Mouse (Mus musculus): ENCODE results near the gene Exoc2.

The Exoc2 gene

GRCm38 (mm10) chr13:30824903-30825302 lies 149.0 kb downstream of the Exoc2 start:
- no peak for DNase-seq (ENCODE audit: low spot score in 2 of 2)

DNA sequence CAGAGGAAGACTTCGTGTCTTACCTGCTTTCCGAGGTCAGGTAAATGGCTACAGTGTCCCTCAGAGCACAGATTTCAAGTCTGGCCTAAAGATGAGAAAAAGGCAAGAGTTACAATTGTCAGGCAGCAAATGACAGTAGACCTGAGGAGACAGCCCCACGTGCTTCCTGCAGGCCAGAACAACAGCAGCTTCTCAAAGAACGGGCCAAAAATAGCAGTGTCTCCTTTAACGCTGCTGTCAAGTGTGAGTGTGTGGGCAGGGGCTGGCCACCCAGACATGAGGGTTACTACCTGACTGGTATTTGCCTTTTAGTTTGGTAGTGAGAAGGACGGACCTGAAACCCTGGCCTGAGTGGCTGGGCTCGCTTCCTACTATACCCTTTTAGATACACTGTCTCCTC lies 153.3 kb downstream of the Exoc2 start:
- DNase-seq (ENCODE audit: low spot score in 2 of 2) = no peak

DNA sequence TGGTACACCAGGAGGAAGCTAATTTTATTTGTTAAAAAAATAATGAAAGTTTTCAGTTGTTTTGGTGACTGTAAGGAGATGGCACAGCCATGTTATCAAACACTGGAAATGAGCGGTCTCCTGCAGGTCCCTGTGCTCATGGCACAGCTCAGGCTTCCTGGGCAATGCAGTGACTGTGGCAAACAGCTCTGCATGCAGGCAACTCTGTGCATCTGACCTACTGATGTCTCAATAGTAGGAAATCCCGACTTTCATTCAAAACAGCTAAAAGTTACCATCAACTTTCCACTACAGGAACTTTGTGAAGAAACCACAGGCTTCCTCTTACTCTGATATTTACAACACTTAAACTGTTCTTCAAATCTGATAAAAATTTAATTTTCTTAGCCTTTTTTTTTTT lies 154.0 kb downstream of the Exoc2 start:
- no peak for DNase-seq (ENCODE audit: low spot score in 2 of 2)

- DNase-seq (ENCODE audit: low spot score in 2 of 2) = no peak
Observed at GRCm38 (mm10) chr13:30817436-30817835, 156.5 kb downstream of the Exoc2 start.

GRCm38 (mm10) chr13:30814256-30814655 lies 159.6 kb downstream of the Exoc2 start:
- no peak for DNase-seq (ENCODE audit: low spot score in 2 of 2)

- DNase-seq (ENCODE audit: low spot score in 2 of 2) = no peak
Observed at GRCm38 (mm10) chr13:30813464-30813863, 160.4 kb downstream of the Exoc2 start.

GRCm38 (mm10) chr13:30809240-30809639 lies 164.7 kb downstream of the Exoc2 start:
- no peak for DNase-seq (ENCODE audit: low spot score in 2 of 2)

- DNase-seq (ENCODE audit: low spot score in 2 of 2) = no peak
Observed at GRCm38 (mm10) chr13:30802336-30802955, 171.4 kb downstream of the Exoc2 start.

DNA sequence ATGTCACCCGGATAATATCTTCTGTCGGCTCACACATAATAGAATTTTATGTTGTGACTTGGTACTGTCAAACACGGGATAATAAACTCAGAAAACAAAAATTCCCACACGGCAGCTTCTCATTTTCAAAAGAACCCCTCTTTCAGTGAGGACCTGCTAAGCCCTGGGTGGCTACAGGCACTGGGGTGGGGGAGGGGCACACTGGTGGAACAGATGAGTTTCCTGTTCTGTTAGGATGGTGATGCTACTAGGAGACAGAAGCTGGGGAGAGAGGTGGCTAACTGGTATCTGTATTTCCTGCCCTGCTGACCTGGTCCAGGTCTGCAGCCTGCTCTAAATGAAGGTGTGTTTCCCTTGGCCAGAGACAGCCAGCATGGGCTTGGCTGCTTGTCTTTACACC lies 172.0 kb downstream of the Exoc2 start:
- DNase-seq (ENCODE audit: low spot score in 2 of 2) = no peak

DNA sequence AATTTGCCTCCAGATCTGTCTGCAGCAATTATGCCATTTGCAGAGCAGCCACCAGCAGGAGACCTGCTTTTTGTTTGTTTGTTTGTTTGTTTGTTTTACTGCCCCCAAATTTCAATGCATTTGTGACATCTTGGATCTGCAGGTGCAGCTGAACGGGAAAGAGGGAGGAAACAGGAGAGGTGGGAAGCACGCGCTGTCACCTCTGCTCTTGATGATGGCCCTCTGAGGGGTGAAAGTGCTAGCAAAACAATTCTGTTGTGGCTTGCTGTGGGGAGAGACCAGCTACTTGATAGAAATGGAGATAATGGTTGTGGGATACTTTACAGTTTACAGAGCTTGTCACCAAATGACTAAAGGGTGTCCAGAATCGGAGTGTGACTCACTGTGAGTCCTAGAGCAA lies 177.9 kb downstream of the Exoc2 start:
- DNase-seq (ENCODE audit: low spot score in 2 of 2) = no peak

DNA sequence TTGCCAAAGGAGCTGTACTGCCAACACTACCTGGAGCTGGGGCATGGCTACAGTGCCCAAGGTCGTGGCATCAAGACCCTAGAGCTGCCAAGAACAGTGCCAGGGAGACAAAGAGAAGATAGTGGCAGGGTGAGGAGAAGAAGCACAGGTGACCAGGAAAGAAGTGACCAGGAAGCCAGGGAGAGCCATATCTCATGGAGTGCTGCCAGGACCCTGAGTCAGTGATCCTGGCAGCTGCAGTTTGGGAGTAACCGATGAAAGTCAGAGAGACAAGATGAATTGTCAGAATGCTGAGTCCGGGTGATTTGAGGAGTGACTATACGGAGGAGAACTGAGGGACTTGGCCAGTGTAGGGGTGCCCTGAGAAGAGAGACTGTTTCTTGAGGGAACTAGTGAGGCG lies 180.3 kb downstream of the Exoc2 start:
- no peak for DNase-seq (ENCODE audit: low spot score in 2 of 2)

DNA sequence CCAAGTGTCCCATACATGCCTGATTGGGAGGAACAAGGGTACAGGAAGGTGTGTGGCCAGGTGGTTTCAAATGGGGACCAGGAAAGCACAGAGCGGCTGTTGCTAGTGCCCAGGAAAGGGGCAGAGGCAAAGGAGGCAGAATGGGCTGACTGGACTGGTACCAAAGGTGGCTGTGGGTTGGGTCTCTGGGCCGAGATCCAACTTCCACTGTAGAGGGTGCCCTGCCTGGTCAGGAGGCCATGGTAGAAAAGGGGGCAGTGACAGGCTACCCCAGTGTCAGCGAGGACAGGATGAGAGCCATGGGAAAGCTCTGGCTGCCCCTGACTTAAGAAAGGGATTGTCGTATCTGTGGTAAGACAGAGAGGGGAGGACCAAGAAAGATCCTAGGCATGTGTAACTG lies 180.7 kb downstream of the Exoc2 start:
- DNase-seq (ENCODE audit: low spot score in 2 of 2) = no peak

DNA sequence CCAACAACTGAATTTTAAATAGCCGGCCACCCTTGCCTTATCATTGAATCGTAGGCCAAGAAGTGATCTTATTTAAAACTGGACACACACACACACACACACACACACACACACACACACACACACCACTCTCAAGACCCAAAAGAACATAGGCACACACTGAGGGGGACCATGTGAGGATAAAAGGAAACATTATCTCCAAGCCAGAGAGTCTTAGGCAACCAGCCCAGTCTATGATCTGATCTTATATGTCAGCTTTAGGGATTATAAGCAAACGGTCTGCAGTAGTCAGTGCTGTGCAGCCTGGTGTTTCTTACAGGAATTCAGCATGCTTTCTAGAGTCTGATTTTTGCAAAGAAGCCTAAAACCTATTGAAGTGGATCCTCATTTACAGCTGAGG lies 181.2 kb downstream of the Exoc2 start:
- DNase-seq (ENCODE audit: low spot score in 2 of 2) = no peak

- no peak for DNase-seq (ENCODE audit: low spot score in 2 of 2)
Observed at GRCm38 (mm10) chr13:30792308-30792707, 181.6 kb downstream of the Exoc2 start.

DNA sequence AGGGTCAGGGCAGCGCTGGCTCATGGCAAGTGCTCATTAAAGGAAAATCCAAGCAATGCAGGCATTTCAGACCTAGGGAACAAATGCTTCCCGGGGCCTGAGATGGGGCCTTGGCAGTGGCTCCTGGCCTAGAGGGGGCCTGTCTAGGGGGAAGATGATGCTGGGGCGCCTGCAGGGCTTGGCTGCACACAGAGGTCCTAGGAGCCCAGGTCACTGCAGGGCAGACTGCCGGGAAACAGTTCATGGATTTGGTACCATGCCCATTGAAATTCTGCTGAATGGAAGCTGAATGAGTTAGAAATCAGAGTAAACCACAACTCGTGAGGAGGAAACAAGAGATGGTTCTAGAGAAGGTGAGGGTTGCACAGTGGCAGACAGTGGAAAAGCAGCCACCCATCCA lies 183.9 kb downstream of the Exoc2 start:
- no peak for DNase-seq (ENCODE audit: low spot score in 2 of 2)

DNA sequence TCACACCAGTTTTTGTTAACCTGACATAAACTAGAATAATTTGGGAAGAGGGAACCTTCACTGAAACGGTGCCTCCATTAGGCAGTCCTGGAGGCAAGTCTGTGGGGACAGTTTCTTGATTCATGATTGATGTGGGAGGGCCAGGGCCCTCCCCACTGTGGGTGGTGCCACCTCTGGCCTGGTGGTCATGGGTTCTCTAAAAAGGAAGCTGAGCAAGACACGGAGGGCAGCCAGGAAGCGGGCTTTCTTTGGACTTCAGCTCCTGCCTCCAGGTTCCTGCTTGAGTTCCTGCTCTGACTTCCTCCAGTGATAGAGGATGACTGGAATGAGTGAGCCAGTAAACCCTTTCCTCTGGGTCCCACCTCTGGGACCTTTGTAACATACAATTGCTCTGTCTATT lies 185.5 kb downstream of the Exoc2 start:
- DNase-seq (ENCODE audit: low spot score in 2 of 2) = no peak

GRCm38 (mm10) chr13:30787960-30788359 lies 185.9 kb downstream of the Exoc2 start:
- no peak for DNase-seq (ENCODE audit: low spot score in 2 of 2)

GRCm38 (mm10) chr13:30787556-30787955 lies 186.3 kb downstream of the Exoc2 start:
- no peak for DNase-seq (ENCODE audit: low spot score in 2 of 2)

DNA sequence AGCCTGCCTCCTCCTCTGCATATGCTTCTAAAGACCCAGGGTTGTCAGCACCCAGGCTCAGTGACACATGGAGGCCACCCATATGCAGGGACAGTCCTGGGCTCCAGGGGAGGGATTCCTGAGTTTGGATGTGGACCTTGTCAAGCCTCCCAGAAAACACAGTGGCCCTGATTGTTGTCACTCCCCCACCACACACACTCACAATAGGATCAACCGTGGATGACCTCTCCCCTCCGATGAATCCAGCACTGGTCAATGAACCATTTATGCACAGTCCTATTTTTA lies 186.9 kb downstream of the Exoc2 start:
- no peak for DNase-seq (ENCODE audit: low spot score in 2 of 2)

- no peak for DNase-seq (ENCODE audit: low spot score in 2 of 2)
Observed at GRCm38 (mm10) chr13:30786235-30787035, 187.5 kb downstream of the Exoc2 start.

DNA sequence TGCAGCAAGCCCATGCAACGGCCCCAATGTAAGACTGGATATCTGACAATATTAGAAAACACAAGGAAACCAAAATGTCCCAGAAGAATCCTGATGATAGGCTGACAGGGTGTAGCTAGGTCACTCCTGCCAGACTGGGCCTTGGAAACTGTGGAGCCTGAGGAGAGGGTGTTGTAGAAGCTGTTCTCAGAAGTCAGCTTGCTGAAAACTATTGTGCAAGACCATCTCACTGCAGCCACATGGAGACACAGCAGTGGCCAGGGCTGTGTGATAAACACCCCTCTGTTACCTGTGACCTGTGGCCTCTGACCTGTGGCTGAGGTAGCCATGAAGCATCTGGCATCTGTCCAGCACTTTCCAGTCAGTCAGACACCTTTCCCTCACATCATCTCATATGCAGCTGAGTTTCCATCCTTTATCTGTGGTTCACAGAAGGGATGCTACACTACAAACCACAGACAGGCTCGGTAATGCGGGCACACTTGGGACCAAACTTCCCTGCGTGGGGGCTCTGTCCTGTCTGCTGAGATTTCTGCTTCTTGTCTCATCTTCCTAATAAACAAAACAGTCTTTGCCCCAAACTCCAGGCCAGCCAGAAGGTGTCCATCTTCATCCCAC lies 188.4 kb downstream of the Exoc2 start:
- no peak for DNase-seq (ENCODE audit: low spot score in 2 of 2)

GRCm38 (mm10) chr13:30782419-30782818 lies 191.5 kb downstream of the Exoc2 start:
- DNase-seq (ENCODE audit: low spot score in 2 of 2) = no peak

DNA sequence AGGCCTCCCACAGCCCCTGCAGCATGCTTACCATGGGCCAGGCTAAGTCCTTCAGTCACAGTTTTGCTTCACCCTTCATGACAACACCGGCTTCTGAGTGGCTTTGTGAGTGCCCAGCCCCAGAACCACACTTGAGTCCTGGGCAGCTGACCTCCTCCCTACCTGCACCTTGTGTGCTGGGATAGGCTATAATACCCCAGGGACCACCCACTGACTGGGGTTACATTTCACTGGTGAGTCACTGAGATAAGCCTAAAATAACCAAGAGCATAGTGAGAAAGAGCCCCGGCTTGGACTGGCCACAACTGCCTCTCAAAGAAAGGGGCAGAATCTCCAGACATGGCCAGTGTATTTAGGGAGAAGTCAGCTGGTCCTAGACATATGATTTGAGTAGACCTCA lies 192.0 kb downstream of the Exoc2 start:
- no peak for DNase-seq (ENCODE audit: low spot score in 2 of 2)

All from spleen, postnatal 14 days (tissue).